Mouse (Mus musculus): Measurements from ENCODE around the gene Gpx2.

Gpx2 gene

GRCm38 (mm10) chr12:76750866-76751459, 44.4 kb downstream of the Gpx2 start:
- DNase-seq, result peak; percentile 58 to 63

Measured in cerebellum, postnatal 14 days (tissue).